Mouse (Mus musculus) cerebellum, adult 9-10 months (tissue): ENCODE results near the gene Ube3c.

Experiments
- DNase-seq: peaks from one replicate; pipeline ENCODE4 v3.0.0; 2022

Gene Ube3c

GRCm38 (mm10) chr5:29674305-29674704 is 105.3 kb downstream of the Ube3c start:
- DNase-seq: no peak

GRCm38 (mm10) chr5:29676445-29676844 is 107.4 kb downstream of the Ube3c start:
- DNase-seq: no peak

- no peak for DNase-seq
Measured at GRCm38 (mm10) chr5:29685085-29685484, 116.0 kb downstream of the Ube3c start.

DNA sequence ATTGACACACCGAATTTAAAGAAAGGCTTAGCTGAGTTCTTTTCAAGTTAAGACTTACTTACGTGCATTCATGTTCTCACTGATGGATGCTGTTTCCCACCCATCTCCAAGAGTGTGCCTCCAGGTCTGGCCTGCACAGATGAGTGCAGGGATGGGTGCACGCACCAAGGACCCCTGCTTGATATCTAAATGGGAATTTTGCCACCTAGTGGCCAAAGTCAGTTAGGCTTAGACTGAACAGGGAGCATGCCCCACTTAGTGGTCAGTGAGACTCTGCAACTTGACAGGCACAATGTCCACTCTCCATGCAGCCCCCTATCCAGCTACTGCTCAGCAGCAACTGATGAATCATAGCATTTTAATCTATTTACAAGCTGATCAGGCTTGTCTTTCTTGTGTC is 118.6 kb downstream of the Ube3c start:
- DNase-seq: no peak

- DNase-seq: no peak
Measured at GRCm38 (mm10) chr5:29688352-29688751, 119.3 kb downstream of the Ube3c start.

DNA sequence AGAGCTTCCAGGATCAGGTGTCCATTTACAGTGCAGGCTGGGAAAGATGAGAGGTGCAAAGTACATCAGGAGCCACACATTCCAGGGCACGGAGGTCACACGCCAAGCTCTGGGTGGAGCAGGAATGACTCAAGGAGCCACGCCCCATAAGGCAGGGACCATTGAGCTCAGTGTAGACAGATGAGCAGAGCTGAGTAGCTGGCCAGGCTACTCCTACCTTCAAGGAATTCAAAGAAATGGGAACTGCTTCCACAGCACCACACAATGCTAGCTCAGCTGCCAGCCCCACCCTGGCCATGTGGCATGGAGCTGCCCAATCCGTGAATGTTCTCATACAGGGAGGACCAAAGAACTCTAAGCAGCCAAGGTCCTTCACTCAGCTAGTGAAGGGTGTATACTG is 129.5 kb downstream of the Ube3c start:
- no peak for DNase-seq

DNA sequence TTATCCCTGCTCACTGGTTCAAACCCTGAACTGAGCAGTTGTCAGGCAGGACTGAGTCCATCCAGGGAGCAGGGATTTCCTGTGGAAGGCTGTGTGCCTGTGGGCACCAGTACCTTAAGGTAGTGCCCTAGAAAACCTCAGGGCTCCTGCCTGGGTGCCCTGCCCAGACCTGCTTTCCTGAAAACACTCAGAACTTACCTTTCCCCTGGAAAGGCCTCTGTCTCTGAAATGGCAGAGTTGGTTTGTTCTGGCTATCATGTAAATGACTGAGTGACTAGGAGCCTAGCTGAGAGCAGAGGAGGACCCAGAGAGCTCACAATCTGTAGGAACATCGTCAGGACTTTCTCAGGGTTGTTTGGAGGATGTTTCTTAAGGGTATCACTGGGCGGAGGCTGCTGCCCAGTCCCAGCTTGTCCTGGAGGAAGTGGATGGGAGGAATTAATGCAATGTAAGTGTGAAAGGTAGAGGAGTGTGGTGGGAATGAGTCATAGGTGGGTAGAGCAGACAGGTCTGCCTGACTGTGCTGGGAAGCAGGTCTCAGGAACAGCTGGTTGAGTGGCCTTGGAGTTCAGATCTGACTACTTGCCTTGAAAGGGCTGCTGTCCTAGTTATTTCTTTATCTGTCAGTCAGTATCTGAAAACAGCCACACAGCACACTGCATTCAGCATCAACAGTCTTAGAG is 130.6 kb downstream of the Ube3c start:
- DNase-seq: no peak

DNA sequence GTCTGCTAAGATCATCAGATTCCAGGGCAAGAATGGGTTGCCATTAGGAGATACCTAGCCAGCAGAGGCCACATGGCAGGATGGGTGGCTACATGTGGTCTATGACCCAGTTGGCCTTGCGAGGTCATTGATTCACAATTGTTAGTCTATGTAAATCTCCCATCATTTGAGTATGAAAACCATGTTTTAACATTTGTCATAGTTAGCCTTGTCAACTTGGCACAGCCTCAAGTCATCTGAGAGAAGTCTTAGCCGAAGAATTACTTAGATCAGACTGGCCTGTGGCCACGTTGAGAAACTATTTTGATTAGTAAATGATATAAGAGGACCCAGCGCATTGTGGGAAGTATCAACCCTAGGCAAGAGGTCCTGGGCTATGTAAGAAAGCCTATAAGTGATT is 138.2 kb downstream of the Ube3c start:
- DNase-seq: no peak

DNA sequence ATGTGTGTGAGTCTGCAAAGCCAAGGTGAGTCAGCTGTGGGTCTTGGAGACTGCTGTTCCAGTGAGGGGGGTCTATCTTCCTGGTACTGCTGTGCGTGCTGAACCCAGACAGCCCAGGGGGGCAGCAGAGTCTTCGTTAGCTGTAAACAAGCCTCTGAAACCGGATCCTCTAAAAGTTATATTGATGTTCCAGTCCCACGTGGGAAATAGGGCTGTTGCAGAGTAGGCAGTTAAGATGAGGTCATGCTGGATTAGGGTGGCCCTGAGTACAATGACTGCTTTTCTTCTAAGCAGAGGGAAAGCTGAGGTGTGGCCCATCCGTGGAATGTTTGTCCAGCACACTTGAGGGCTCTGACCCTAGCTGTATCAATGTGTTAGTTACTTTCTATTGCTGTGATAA is 139.2 kb downstream of the Ube3c start:
- DNase-seq: no peak

GRCm38 (mm10) chr5:29711631-29712030 is 142.6 kb downstream of the Ube3c start:
- DNase-seq: no peak

GRCm38 (mm10) chr5:29712906-29713305 is 143.9 kb downstream of the Ube3c start:
- DNase-seq: no peak

GRCm38 (mm10) chr5:29721159-29721558 is 152.1 kb downstream of the Ube3c start:
- DNase-seq: no peak

DNA sequence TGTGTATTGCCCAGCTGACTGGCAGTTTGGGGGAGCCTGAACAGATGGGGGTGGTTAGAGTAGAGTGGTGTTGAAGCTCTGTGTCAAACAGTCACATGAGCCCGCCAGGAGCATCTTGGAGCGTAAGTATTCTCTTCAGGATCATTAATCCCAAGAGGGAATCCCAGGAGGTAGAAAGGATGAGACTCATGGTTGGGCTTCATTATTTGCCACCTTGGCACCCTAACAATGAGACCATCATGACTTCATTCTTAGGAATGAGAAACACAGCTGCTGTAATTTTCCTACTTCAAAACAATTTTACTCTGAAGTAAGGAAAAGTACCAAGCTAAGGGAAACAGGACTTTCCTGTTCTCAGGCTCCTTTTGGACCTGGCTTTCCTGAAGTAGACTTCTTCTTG is 156.3 kb downstream of the Ube3c start:
- no peak for DNase-seq
